Mouse (Mus musculus) liver, adult 2 months (tissue): Measurements from ENCODE around the gene Thada.

Experiments
- CTCF ChIP-seq: fragments of 200-500 bp; IDR thresholded peaks from 2 replicates; pipeline ENCODE4 v1.5.1; 2011; ENCODE audit warnings: low read depth, low read length, control low read depth
- POLR2A ChIP-seq: fragments of 200-500 bp; IDR thresholded peaks from 2 replicates; pipeline ENCODE4 v1.6.1; 2011; ENCODE audit warnings: low read length, control low read depth; ENCODE audit not compliant: insufficient read depth; ENCODE audit errors: extremely low read depth

- TF ChIP-seq POLR2A (no peak), CTCF (peak; percentile 44)
Measured at GRCm38 (mm10) chr17:84480464-84481355, 14.7 kb upstream of the Thada start.
